Mouse (Mus musculus) small intestine, adult 2 months (tissue): Measurements from ENCODE around the gene Epb41l2. TPM values are rescaled to one million over a fixed set of nuclear protein-coding genes. Genes with fewer than 3 reads are reported as not detected.

Source experiments
- H3K27ac ChIP-seq: fragments of 200-500 bp; 2 replicates; pipeline ENCODE4 v1.5.1; 2012; ENCODE audit warnings: low read depth, low read length, control low read depth, inconsistent platforms; ENCODE audit not compliant: insufficient read depth
- H3K27me3 ChIP-seq: fragments of 200-500 bp; 2 replicates; pipeline ENCODE4 v1.6.1; 2012; ENCODE audit warnings: mild to moderate bottlenecking, moderate library complexity, low read length, inconsistent platforms; ENCODE audit not compliant: control insufficient read depth, insufficient read depth
- H3K36me3 ChIP-seq: fragments of 200-500 bp; 2 replicates; pipeline ENCODE4 v1.6.1; 2012; ENCODE audit warnings: mild to moderate bottlenecking, low read length, control low read depth, inconsistent platforms; ENCODE audit not compliant: control insufficient read depth, insufficient read depth
- H3K4me1 ChIP-seq: fragments of 200-500 bp; 2 replicates; pipeline ENCODE4 v1.6.1; 2012; ENCODE audit warnings: low read length, inconsistent platforms, mixed read lengths; ENCODE audit not compliant: control insufficient read depth, insufficient read depth, insufficient read length
- H3K4me3 ChIP-seq: fragments of 200-500 bp; 2 replicates; pipeline ENCODE4 v1.5.1; 2012; ENCODE audit warnings: low read depth, mild to moderate bottlenecking, control low read depth, inconsistent platforms, low read length, moderate library complexity
- CTCF ChIP-seq: fragments of 200-500 bp; IDR thresholded peaks from 2 replicates; pipeline ENCODE4 v1.5.1; 2012; ENCODE audit warnings: low read depth, mild to moderate bottlenecking, control low read depth, inconsistent platforms, low read length, moderate library complexity, mixed read lengths; ENCODE audit not compliant: insufficient replicate concordance, insufficient read length; ENCODE audit errors: extremely low read depth
- POLR2A ChIP-seq: fragments of 200-500 bp; IDR thresholded peaks from 2 replicates; pipeline ENCODE4 v1.6.1; 2012; ENCODE audit warnings: low read depth, mild to moderate bottlenecking, control low read depth, inconsistent platforms, low read length, moderate library complexity
- WGBS: fragments of 180-500 bp; shearing (Covaris S2); methylation state at CpG from one replicate; pipeline ENCODE4 v1.1.7; 2018; 5-methylcytosine and 5-hydroxymethylcytosine counted together
- polyA plus RNA-seq: library from polyadenylated mRNA; depleted of rRNA; stranded (reverse); fragments of >200 nt; gene quantifications from 2 replicates; pipeline ENCODE4 v1.2.3, GENCODE M21; 2012

The Epb41l2 gene
- polyA plus RNA-seq, 1 experiment: 18.2 TPM

- Histone ChIP-seq H3K27me3 (no peaks in the 10 kb centered on the region), H3K4me1 (peaks cover 13% of the 10 kb centered on the region; the same call in 1 of the 2 replicates), H3K36me3 (peaks cover 5% of the 10 kb centered on the region; the same call in 1 of the 2 replicates), H3K27ac (no peak overlapping the region), H3K4me3 (no peak overlapping the region)
- TF ChIP-seq CTCF: no peak
- no peak for TF ChIP-seq POLR2A
- 90% methylated on average over 6 of the region's 6 CpGs for WGBS
Measured at GRCm38 (mm10) chr10:25437586-25438298, 78.1 kb downstream of the Epb41l2 start.

- no peak for TF ChIP-seq POLR2A
- TF ChIP-seq CTCF: no peak
- H3K27me3 ChIP-seq: no peaks in the 10 kb centered on the region
- peaks cover 11% of the 10 kb centered on the region; the same call in 1 of the 2 replicates for H3K4me1 ChIP-seq
- no peak overlapping the region for H3K27ac ChIP-seq
- H3K36me3 ChIP-seq: peaks cover 5% of the 10 kb centered on the region; the same call in 1 of the 2 replicates
- H3K4me3 ChIP-seq: no peak overlapping the region
- 80% methylated on average over 8 of the region's 8 CpGs for WGBS
Measured at GRCm38 (mm10) chr10:25438299-25438680, 78.7 kb downstream of the Epb41l2 start.

- Histone ChIP-seq H3K4me3 (no peak overlapping the region), H3K36me3 (peaks cover 11% of the 10 kb centered on the region; the same call in 1 of the 2 replicates), H3K4me1 (peaks cover 10% of the 10 kb centered on the region; the same call in 1 of the 2 replicates), H3K27me3 (no peaks in the 10 kb centered on the region), H3K27ac (no peak overlapping the region)
- no peak for TF ChIP-seq CTCF
- no peak for TF ChIP-seq POLR2A
- WGBS: 76% methylated on average over 4 of the region's 4 CpGs
Measured at GRCm38 (mm10) chr10:25439163-25439562, 79.6 kb downstream of the Epb41l2 start.

DNA sequence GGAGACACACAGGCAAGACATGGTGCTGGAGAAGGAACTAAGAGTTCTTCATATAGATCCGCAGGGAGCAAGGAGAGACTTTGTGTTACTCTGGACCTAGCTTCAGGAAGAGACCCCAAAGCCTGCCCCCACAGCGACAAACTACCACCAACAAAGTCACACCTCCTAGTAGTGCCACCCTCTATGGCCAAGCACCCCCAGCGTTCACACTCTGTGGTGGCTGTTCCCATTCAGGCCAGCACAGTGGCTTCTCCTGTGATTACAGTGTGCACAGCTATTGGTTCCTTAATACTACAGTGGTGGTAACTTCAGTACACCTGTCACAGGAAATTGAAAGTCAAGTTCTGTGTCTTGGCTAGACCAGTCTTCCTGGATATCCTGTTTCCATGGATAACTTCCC lies 80.3 kb downstream of the Epb41l2 start:
- Histone ChIP-seq H3K27me3 (no peaks in the 10 kb centered on the region), H3K4me1 (peaks cover 5% of the 10 kb centered on the region; the same call in 1 of the 2 replicates), H3K27ac (no peak overlapping the region), H3K4me3 (no peak overlapping the region), H3K36me3 (peaks cover 17% of the 10 kb centered on the region)
- 92% methylated on average over 3 of the region's 3 CpGs for WGBS
- no peak for TF ChIP-seq POLR2A
- no peak for TF ChIP-seq CTCF

DNA sequence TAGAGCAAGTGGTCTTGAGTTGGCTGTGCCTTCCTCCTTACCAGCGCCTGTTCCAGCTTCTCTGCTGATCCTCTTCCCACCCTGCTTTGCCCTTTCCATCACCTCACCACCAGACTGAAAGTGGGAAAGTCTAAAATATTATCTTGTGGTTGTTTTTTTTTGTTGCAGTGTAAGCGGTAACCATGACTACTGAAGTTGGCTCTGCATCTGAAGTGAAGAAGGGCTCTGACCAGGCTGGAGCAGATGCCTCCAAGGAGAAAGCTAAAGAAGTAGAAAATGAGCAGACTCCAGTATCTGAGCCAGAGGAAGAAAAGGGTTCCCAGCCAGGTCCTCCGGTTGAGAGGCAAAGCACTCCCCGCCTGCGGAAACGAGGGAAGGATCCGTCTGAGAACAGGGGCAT lies 81.8 kb downstream of the Epb41l2 start:
- WGBS: 84% methylated on average over 7 of the region's 7 CpGs
- Histone ChIP-seq H3K27me3 (no peaks in the 10 kb centered on the region), H3K4me1 (peaks cover 2% of the 10 kb centered on the region; the same call in 1 of the 2 replicates), H3K4me3 (no peak overlapping the region), H3K27ac (no peak overlapping the region), H3K36me3 (peaks cover 20% of the 10 kb centered on the region)
- TF ChIP-seq POLR2A (no peak), CTCF (no peak)

DNA sequence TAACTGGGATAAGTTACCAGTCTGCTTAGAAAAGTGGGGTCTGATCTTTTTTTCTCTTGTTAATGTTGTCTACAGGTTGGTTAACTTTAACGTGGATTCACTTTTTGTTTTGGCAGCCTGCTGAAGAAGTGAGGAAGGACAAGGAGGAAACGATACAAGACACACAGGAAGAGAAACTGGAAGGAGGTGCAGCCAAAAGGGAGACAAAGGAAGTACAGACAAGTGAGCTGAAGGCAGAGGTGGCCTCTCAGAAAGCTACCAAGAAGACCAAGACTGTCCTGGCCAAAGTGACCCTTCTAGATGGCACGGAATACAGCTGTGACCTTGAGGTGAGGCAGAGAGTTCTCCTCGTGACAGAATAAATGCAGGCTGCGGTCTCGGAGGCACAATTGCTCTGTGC lies 84.0 kb downstream of the Epb41l2 start:
- 88% methylated on average over 6 of the region's 6 CpGs for WGBS
- TF ChIP-seq CTCF (no peak), POLR2A (no peak)
- Histone ChIP-seq H3K27me3 (no peaks in the 10 kb centered on the region), H3K4me3 (no peak overlapping the region), H3K27ac (no peak overlapping the region), H3K36me3 (peaks cover 22% of the 10 kb centered on the region), H3K4me1 (peaks cover 6% of the 10 kb centered on the region; the same call in 1 of the 2 replicates)

GRCm38 (mm10) chr10:25444198-25444783 lies 84.7 kb downstream of the Epb41l2 start:
- Histone ChIP-seq H3K27ac (no peak overlapping the region), H3K36me3 (peaks cover 23% of the 10 kb centered on the region), H3K27me3 (no peaks in the 10 kb centered on the region), H3K4me3 (no peak overlapping the region), H3K4me1 (peaks cover 6% of the 10 kb centered on the region; the same call in 1 of the 2 replicates)
- 82% methylated on average over 5 of the region's 5 CpGs for WGBS
- no peak for TF ChIP-seq CTCF
